Mouse (Mus musculus) heart, adult 11 months (tissue): Measurements from ENCODE around the gene Cd248.

Experiments
- DNase-seq: peaks from one replicate; pipeline ENCODE4 v3.0.0; 2022

The Cd248 gene

DNA sequence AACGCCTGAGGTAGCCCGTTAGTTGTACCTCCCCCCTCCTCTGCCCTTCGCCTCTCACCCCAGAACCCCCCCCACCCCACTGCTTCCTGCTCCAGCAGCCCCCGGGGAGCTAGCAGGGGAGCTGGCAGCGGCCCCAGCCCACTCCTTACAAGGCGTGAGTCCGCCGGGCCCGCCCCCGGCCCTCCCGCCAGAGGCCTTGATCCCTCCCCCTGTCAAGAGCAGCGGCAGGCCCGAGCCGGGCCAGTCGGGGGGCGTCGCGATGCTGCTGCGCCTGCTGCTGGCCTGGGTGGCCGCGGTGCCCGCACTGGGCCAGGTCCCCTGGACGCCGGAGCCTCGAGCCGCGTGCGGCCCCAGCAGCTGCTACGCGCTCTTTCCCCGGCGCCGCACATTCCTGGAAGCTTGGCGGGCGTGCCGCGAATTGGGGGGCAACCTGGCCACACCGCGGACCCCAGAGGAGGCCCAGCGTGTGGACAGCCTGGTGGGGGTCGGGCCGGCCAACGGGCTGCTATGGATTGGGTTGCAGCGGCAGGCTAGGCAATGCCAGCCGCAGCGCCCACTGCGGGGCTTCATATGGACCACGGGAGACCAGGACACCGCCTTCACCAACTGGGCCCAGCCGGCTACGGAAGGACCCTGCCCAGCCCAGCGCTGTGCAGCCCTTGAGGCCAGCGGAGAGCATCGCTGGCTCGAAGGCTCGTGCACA is at the start of gene Cd248:
Gene Cd248, plus strand, starts transcription at position 212 of the 703 bp plus-strand sequence.
- DNase-seq, result peak; percentile 99

DNA sequence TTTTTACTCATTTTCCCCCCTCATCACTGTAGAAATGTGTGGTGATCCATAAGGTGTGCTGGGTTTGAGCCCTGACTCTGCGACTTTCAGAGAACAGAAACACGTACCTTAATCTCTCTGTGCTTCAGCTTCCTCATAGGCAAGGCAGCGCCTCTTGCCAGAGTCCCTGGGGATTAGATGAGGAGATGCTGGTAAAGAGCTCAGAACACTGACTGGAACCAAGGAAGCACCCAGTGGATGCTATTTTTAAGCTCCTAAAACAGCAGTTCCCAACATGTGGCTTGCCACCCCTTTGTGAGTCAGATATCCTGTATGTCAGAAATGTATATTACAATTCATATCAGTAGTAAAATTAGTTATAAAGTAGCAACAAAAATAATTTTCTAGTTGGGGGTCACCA is 49.7 kb upstream of the Cd248 start:
- DNase-seq, result no peak

DNA sequence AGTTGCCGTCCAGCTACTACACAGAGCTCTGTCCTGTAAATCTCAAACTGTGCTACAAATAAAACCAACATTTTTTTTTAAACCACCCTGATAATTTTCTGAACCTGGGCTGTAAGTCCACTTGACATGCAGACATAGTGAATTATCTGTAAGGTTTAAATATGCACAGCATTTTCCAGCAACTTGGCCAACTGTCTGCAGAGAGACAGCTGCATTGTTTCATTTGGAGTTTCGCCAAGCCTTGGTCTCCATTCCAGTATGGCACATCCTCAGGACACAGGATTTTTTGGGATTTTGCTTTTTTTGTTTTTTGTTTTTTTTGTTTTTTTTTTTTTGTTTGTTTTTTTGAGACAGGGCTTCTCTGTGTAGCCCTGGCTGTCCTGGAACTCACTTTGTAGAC is 46.5 kb upstream of the Cd248 start:
- DNase-seq, result no peak

DNA sequence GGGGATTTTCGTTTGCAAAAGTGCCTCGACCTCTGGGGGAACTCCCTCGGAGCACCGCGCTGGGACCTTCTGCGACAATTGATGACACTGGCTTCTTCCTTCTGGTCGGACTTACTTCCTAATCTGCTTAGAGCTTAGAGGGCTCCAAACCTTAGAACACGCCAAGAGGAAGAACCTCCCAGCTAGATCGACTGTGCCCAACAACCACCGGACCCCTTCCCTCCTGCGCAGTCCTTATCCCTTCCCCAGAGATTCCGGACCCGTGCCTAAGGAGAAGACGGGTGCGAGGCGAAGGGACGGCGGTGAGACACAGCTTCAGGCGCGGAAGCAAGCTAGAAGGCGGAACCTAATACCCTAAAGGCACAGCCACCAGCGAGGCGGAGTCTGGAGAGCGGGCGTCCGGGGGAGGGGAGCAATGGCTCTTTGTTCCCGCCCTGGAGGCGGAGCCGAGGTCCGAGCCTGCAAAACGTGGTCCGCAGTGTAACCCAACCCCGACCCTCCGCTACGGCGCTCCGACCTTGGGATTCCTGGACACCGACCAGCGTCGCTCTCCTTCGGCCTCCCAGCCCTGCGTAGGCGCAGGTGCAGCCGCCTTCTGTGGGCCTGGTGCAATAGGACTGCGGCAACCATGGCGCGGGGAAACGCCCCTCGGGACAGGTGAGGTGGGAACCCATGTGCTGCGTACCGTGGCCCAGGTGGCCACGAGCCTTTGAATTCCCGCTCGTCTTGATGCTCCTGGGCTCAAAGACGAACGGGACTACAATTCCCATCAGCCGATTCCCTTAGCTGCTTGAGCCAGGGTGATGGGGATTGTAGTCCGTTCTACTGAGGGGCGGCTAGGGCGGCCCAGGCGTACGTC is 44.0 kb upstream of the Cd248 start, which contains the start of gene Slc29a2:
Gene Slc29a2, plus strand, starts transcription at position 240 of the 859 bp plus-strand sequence.
- peak; percentile 99 for DNase-seq

DNA sequence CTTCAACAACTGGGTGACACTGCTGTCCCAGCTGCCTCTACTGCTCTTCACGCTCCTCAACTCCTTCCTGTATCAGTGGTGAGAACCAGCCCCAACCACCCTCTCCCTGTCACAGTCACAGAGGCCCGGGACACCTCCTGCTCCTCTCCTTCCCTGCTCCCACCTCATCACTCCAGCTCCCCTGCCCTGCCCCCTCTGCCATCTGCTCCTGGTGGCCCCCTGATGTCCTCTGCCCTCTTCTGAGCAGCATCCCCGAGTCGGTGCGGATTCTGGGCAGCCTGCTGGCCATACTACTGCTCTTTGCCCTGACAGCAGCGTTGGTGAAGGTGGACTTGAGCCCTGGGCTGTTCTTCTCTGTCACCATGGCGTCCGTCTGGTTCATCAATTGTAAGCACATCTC is 41.8 kb upstream of the Cd248 start:
- no peak for DNase-seq

DNA sequence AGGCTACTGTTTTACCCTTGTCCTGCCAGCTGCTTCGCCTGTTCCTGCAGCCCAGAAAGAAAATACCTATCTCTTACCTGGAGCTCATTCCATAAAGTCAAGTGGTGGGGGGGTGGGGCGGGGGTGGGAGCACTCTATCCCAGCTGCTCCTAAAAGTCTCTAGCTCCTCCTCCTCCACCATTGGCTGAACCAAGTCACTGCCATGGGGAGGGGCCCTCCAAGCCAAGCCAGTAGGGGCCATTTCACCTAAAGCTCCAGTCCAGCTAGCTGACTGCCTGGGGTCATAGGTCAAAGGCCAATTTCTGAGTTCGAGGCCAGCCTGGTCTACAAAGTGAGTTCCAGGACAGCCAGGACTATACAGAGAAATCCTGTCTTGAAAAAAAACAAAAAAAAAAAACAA is 35.2 kb upstream of the Cd248 start:
- DNase-seq, result no peak

DNA sequence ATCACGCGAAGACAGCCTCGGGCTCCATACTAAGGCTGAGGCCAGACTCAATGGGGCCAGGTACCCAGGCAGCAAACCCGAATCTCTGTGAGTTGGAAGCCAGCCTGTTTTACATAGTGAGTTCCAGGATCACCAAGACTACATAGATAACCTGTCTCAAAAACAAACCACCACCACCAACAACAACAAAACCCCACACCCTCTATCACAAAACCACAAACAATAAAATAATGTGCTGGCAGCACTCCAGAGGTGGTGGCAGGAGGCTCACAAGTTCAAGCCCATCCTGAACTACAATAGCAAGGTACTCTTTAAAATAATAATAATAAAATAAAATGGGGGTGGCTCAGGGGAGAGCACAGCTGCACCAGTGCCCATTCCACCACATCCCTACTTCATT is 31.3 kb upstream of the Cd248 start:
- no peak for DNase-seq

DNA sequence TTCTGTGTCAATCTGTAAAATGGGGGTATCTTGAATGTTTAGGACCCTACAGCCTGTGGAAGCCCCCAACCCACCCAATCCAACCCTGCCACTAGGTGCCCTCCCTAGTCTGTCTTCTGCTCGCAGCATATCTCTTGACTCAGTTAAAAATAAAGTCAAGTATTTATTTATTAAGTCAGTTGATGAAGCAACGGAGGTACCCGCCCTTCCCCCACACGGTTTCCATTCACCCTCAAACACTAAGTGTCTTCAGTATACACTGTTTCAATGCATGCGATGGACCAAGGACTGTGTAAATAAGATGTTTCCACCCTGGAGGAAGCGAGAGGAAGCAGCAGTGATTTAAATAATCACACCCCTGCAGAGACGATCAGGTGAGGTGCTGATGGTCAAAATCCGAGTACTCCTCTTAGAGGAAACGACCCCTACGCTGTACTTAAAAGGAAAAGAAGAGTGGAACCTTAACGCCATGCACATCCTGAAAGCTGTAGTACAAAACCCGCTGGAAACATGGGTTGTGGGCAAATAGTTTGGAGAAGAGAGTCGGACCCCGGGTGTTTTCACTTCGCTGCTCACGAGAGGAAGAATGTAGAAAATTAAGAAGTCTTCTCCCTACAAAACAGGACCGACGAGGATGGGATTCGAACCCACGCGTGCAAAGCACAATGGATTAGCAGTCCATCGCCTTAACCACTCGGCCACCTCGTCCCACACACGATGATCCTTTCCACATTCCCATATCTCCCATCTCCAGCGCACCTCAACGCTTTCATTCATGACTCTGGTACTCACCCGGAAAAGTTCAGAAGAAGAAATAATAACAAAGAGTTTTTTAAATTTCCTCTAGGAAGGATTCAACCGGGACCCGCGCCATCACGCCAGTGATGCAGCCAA is 30.0 kb upstream of the Cd248 start:
- DNase-seq, result peak; percentile 97

DNA sequence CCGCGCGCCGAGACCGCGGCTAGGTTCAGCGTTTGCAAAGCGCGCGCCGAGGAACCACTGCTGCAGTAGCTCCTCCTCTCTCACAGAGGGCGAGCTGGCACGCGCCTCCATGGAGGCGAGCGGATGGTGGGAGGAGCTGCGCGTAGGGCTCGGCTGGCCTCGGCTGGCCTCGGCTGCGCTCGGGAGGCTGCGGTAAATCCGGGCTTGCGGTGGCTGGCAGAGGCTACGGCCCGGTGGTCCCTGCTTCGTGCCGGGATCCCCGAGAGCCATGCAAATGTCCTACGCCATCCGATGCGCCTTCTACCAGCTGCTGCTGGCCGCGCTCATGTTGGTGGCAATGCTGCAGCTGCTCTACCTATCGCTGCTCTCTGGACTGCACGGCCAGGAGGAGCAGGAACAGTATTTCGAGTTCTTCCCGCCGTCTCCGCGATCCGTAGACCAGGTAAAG is 29.1 kb upstream of the Cd248 start, which contains the start of the genes B4gat1 and AC124502.3:
Gene B4gat1, plus strand, starts transcription at position 118 of the 448 bp plus-strand sequence.
Gene AC124502.3, plus strand, starts transcription at position 183 of the 448 bp plus-strand sequence.
- peak; percentile 99 for DNase-seq

DNA sequence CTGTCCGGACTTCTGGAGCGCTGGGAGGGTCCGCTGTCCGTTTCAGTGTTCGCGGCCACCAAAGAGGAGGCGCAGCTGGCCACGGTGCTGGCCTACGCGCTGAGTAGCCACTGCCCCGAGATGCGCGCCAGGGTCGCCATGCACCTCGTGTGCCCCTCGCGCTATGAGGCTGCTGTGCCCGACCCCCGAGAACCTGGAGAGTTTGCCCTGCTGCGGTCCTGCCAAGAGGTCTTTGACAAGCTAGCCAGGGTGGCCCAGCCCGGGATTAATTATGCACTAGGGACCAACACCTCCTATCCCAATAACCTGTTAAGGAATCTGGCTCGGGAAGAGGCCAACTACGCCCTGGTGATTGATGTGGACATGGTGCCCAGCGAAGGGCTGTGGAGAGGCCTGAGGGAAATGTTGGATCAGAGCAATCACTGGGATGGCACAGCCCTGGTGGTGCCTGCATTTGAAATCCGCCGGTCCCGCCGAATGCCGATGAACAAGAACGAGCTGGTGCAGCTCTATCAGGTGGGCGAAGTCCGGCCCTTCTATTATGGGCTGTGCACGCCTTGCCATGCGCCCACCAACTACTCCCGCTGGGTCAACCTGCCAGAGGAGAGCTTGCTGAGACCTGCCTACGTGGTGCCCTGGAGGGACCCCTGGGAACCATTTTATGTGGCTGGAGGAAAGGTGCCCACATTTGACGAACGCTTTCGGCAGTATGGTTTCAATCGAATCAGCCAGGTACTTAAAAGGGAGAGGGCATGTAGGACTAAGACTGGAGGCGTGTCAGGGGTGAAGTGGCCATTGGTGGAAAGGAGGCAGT is 28.4 kb upstream of the Cd248 start:
- peak; percentile 95 for DNase-seq

DNA sequence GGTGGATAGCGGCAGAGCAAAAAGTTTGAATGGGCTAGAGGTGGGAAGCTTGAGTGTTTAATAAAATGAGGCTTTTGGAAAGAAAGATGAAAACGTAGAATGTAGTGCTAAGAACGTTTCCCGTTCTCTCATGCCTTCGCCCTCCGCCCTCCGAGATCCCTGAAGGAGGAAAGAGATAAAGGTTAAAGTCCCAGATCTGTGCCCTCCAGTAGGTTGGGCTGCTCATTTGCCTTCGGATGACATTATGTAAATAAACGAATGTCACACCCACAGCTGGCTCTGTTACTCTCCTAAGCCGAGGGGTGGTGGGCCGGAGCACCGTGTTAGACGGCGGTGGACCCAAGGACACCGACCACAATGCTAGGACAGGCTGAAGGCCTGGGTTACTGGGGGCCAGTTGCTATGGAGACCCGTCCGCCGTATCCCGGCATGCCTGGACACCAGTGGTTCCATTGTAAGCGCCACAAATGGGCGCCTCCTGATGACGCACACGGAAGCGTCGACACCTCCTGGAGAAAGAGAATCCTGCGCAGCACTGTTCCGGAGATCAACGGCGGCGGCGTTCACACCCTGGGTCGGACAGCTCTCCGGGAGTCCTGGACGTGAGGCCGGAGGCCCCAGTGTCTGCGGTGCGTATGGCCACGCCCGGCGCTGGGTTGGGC is 26.9 kb upstream of the Cd248 start, which contains the start of gene Brms1:
Gene Brms1, plus strand, starts transcription at position 493 of the 662 bp plus-strand sequence.
- peak; percentile 99 for DNase-seq

DNA sequence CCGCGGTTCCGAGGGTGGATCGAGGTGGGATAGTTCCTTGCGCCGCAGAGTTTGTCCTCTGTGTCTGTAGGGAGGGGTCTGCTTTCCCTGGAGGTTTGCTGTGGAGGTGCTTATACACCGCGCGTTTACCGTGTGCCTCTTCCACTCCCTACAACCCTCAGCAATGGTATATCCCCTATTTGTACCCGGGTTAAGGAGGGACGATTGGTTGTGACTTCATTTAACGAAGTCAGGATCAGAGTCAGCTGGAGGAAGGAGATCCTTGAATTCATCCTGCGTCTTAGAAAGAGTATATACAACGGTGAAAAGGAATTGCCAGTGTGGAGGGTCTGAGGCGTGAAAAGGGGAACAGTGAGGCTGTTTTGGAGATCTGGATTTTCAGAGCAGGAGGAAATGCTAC is 26.3 kb upstream of the Cd248 start:
- DNase-seq, result no peak

DNA sequence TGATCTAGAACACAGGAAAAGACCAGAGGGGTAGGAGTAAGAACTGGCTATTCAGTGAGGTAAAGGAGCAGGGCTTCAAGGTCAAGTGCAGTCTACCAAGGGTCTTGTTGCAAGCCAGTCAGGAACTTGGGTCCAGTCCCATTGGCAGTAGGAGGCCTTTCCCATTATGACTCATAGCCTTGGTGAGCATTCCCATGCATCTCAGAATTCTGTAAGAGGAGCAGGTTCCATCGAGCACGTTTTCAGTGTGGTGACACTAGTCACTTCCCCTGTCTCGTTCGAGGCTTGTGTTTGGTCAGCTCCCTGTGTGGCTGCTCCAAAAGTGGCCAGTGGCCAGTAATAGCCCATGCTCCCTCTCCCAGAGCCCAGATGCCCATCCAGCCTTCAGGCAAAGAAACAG is 22.3 kb upstream of the Cd248 start:
- no peak for DNase-seq

DNA sequence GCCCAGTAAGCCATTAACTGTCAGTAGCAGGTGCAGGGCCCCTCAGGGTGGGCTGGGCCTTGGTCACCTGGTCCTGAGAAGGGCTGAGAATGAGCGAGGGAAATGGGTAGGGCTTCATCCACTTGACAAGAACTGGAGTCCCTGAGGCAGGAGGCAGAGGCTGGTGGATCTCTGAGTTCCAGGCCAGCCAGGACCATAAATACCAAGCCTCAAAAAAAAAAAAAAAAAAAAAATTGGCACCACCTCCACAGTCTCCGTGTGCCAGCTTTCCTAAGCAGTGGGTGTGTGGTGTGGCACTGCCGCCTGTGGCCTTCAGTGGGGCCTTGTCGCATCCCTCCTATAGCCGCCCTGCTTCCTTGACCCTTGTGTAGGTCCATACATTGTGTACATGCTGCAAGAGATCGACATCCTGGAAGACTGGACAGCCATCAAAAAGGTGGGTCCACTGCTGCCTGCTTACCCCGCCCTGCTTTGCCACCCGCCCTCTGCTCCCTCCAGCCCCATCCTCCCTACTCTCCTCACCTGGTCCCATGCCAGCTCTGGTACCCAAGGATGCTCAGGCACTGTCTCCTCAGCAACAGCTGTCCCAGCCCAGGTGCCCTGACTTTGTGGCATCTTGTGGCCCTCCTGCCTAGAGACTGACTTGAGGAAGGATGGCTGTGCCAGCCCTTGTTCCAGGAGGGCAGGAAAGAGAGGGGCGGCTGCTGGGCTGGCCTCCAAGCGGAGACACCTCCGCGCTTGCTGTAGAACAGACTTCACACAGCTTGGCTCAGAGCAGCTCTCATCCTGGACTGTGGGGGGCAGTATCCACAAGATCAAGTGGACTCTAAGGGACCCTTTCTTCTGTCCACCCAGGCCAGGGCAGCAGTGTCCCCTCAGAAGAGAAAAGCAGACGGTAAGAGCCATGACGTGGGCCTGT is 19.5 kb upstream of the Cd248 start:
- peak; percentile 92 for DNase-seq

DNA sequence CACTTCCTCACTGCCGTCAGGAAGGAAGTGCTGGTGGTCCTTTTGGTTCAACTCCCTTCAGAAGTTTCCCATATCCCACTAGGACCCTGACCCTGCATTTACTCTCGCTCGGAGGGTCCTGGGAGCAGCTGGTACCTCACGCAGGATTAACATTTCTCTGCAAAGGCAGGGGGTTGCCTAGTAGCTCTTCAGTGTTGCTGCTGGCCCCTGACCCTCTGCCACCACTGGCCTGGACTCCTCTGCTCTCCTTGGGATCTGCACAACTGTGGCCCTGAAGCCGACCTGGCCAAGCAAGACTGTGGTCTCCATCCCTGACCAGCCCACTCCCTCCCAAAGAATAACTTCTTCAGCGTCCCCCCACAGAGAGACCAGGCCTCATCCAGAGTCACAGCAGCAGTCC is 18.6 kb upstream of the Cd248 start:
- DNase-seq, result peak; percentile 90

DNA sequence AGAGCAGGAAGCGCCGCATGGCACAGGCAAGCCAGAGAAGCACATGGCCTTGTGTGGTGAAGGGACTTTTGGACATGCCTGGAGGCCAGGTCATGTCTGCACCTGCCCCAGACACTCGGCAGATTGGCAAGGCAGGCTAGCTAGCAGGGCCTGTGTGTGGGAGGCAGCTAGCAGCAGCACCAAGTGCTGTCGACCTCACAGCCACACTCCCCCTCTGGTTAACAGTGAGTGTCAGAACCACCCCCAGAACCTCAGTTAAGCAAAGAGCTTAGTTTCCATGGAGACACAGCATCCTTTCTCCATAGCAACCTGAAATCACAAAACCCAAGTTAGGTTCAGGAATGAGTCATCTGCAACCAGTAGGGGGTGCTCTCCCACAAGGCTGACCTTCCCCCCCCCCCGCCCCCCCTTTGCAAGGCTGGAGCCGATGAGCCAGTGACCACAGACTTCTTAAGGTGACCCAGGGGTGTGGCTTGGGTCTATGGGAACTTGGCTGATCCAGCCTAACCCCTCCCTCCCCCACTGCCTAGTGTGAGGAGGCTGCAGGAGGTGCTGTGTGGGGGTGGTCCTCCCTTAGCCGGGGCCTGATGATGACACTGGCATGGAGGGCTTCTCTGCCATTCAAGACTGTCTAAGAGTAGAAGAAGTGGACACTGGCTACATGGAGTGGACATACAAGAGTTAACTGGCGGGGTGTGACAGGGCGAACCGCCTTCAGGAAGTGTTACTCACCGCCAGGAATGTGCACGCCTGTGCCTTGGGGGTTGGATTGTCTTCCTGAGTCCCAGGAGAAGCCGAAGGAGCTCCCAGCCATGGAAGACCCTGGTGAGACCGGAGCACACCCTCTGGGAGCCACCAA is 17.6 kb upstream of the Cd248 start, which contains the start of gene Rin1:
Gene Rin1, plus strand, starts transcription at position 435 of the 859 bp plus-strand sequence.
- peak; percentile 98 for DNase-seq

DNA sequence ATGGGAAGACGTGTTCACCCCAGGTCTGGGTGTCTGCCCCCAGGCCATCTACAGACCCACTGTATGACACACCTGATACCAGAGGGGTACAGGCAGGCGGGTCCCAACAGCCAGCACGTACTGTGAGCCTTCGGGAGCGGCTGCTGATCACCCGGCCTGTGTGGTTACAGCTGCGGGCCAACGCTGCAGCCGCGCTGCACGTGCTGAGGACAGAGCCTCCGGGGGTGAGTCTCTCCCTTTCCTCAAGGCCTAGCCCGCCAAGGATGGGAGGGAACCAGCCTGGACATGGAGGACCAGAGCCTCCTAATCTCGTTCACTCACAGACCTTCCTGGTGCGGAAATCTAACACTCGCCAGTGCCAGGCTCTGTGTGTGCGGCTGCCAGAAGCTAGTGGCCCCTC is 16.8 kb upstream of the Cd248 start:
- DNase-seq, result peak; percentile 93

DNA sequence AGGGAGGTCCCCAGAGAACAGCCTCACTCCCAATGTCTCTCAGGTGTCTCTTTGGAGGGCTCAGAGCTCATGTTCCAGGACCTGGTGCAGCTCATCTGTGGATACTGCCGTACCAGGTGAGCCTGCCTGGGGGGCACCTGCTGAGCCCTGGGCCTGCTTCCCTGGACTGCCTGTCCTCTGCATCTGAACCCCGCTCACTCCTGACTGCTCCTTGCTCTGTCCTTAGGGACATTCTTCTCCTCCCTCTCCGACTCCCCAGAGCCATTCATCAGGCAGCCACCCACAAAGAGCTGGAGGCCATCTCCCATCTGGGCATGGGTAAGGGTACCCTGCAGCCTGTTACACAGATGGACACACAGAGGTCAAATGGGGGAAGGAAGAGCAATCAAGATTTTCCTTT is 16.4 kb upstream of the Cd248 start:
- peak; percentile 90 for DNase-seq
